Mouse (Mus musculus) 3T3-L1 (cell line): Measurements from ENCODE around the gene Tubd1.

ENCODE experiments used
- DNase-seq: peaks from one replicate; pipeline ENCODE4 v3.0.0-alpha.2; 2015; ENCODE audit warnings: low read depth, low spot score

Gene Tubd1

GRCm38 (mm10) chr11:86583990-86584897 lies 39.5 kb downstream of the Tubd1 start:
- DNase-seq = peak; percentile 53

- no peak for DNase-seq
Measured at GRCm38 (mm10) chr11:86584898-86585597, 40.3 kb downstream of the Tubd1 start.

GRCm38 (mm10) chr11:86585598-86585984 lies 40.8 kb downstream of the Tubd1 start:
- no peak for DNase-seq

- peak; percentile 71 for DNase-seq
Measured at GRCm38 (mm10) chr11:86586177-86586867, 41.5 kb downstream of the Tubd1 start.

- peak; percentile 99 for DNase-seq
Measured at GRCm38 (mm10) chr11:86586868-86587792, 42.3 kb downstream of the Tubd1 start.

- no peak for DNase-seq
Measured at GRCm38 (mm10) chr11:86587830-86588229, 43.0 kb downstream of the Tubd1 start.

DNA sequence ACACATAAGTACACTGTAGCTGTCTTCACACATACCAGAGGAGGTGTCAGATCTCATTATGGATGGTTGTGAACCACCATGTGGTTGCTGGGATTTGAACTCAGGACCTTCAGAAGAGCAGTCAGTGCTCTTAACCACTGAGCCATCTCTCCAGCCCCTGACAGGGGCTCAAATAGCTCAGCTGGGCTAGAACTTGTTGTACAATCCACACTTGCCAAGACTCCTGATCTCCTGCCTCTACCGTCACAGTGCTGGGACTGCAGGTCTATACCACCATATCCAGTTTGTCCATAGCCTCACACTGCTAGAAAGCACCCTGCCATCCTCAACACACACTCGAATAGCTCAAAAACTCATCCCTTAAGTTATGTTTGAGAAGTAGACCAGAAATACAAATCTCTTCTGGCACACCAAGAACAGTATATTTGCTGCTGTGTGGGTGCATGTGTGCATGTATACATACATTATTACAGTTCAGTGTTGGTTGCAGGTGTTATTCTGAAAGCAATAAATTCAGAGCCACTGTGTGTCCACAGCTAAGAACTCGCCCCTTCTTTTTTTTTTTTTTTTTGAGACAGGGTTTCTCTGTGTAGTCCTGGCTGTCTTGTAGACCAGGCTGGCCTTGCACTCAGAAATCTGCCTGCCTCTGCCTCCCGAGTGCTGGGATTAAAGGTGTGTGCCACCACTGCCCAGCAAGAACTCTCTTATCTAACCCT lies 44.0 kb downstream of the Tubd1 start:
- no peak for DNase-seq

DNA sequence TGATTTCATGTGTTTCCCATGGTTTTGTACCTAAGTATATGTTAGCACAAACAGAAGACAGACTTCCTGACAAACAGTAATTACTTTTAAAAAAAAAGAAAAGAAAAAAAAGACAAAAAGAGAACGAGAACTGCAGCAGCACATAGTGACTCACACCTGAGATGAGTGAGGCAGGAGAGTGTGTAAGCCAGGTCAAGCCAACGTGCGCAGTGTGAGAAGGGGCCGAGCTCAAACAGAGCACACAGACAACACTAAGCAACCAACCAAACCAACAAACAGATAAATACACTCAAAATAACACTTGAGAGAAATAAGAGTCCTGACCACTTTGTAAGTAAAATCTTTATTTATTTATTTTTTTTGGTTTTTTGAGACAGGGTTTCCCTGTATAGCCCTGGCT lies 45.3 kb downstream of the Tubd1 start:
- no peak for DNase-seq

DNA sequence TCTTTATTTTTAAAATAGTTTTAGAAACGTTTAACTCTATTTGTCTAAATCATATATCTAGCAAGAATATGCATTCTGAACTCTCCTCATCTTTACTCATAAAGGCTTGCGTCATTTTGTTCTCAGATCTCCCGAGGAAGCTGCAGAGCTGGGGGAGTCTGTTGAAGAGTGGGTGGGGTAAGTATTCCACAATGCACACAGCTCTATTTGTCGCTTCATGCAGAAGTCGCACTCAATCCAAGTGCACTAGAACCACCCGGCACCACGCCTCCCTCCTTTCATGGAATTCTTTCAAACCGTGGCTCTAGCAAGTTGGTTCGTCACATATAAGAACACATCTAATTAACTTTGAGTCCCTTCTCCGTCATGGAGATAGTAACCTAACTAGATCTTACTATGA lies 45.8 kb downstream of the Tubd1 start:
- DNase-seq = no peak

GRCm38 (mm10) chr11:86591301-86591845 lies 46.6 kb downstream of the Tubd1 start:
- no peak for DNase-seq

DNA sequence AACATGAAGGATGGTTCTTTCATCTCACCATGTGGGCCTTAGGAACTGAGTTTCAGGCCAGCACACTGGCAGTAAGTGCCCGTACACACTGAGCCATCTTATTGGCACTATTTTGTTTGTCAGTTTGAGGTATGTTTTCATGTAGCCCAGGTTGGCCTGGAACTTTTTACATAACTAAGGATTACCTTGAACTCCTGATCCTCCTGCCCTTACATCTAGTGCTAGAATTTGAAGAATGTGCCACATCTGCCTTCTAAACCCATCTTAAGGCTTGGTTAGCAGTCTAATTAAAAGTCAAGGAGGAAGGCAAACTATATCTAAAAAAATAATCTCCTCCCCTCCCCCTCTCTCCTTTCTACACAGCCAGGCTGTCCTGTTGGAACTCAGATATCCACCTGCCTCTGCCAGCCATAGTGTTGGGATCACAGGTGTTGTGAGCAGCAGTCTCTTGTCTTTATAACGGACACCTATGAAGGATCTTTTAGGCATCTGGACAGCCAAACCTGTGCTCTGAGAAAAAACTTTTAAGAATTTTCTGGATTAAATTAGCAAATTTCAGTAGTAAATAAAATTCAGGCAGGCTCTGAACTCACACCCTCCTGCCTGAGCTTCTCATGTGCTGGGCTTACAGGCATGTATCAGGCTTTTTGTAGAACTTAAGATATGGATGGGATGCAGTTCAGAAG lies 47.3 kb downstream of the Tubd1 start:
- DNase-seq = no peak

DNA sequence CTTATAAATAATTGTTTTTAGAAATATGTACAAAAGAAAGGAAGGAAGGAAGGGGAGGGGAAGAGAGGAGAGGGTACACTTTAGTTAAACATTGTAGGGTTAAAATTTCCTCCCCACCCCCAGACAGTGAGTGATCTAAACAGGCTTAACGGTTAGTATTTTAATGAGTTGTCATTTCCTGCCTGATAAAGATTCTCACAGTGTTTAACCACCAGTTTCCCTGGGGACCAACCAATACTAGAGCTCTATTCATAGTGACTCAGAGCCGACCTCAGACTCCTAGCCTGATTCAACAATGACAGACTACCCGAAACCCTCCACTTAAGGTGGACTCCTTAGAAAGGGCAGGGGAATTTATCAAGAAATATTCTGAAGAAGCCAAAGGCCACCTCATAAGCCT lies 48.2 kb downstream of the Tubd1 start:
- peak; percentile 95 for DNase-seq

- DNase-seq = no peak
Measured at GRCm38 (mm10) chr11:86593443-86593842, 48.7 kb downstream of the Tubd1 start.

DNA sequence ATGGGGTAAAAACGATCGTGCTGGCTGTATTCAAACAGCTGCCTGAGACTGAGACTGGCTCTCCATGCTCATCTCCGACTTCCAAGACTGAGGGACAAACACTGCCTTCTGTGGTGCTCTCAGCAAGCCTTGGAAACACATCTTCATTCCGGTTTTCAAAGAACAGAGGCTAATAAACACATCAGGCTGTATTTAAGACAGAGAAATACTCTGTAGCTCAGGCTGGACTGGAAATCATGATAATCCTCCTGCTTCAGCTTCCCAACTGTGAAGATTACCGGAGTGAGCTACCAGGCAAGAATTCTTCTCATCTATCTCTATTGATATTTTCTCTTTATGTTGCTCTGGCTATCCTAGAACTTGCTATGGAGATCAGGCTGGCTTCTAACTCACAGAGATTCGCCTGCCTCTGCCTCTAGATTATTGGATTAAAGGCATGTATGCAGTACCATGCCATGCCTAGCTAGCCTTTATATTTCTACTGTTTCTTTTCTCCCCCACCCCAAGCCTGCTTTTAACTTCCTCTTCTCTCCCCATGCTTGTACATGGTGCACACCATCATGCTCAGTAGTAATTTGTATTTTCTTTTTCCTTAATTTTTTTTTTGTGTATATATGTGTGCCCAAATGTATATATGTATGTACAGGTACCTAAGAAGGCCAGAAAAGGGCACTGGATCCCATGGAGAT lies 49.5 kb downstream of the Tubd1 start:
- DNase-seq = no peak

GRCm38 (mm10) chr11:86595366-86595765 lies 50.6 kb downstream of the Tubd1 start:
- DNase-seq = no peak

GRCm38 (mm10) chr11:86596187-86596960 lies 51.6 kb downstream of the Tubd1 start:
- DNase-seq = no peak

DNA sequence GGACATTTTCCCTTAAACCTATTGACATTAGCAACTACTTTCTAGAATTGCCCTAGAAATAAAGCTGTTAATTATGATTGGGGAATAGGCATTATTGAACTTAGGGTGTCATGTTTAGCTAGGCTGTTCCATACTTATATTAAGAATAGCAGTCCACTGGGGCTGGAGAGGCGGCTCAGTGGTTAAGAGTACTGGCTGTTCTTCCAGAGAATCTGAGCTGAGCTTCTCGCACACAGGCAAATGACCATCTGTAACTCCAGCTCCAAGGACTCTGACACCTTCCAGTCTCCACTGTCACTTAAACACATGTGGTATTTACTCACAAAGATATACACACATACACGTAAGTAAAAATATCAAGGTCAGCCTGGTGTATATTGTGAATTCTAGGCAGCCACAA lies 52.2 kb downstream of the Tubd1 start:
- no peak for DNase-seq

- DNase-seq = no peak
Measured at GRCm38 (mm10) chr11:86598154-86598553, 53.4 kb downstream of the Tubd1 start.
